In genomic region chr15:97002752-97003151, GRCm38 (mm10) we compare ENCODE assay signal across 8 mouse cellular contexts. TPM values are rescaled to one million over a fixed set of nuclear protein-coding genes. Genes with fewer than 3 reads are reported as not detected.
DNase-seq lines count a peak whose midpoint lies in the region; ATAC-seq and TF ChIP-seq lines count a peak whose summit lies in the region.

No protein-coding gene starts in this region.

- 0 out of 2 replicates have a peak, but pooled peaks have one; percentile 28 for ATAC-seq in forebrain, embryonic 16.5 days
- ATAC-seq in limb, embryonic 12.5 days (ENCODE audit: insufficient number of reproducible peaks, insufficient read depth, low FRiP score, low TSS enrichment, low read depth): no peak

- H3K27ac ChIP-seq in forebrain, embryonic 16.5 days (ENCODE audit: low read length): no peak overlapping the region
- H3K27ac ChIP-seq in limb, embryonic 12.5 days: peak overlapping the region; percentile 98

- peak; percentile 14 to 25 for DNase-seq in cerebellum, postnatal 10 days
- DNase-seq in cerebellum, postnatal 4 days (ENCODE audit: low spot score in 2 of 2): no peak
- no peak for DNase-seq in thymus, adult 18-20 months
- DNase-seq in gastrocnemius, postnatal 25 days: no peak
- no peak for DNase-seq in frontal cortex, postnatal 36 days (ENCODE audit: low spot score in 2 of 2)

- H3K9me3 ChIP-seq in E14TG2a.4 (ENCODE audit: low read length): no peaks in the 10 kb centered on the region
- no peaks in the 10 kb centered on the region for H3K9me3 ChIP-seq in forebrain, embryonic 16.5 days (ENCODE audit: control insufficient read depth, low read length)
- H3K9me3 ChIP-seq in limb, embryonic 12.5 days: no peaks in the 10 kb centered on the region

- H3K4me3 ChIP-seq in E14TG2a.4 (replicated peaks; ENCODE audit: low read length): peak overlapping the region; percentile 71
- peak overlapping the region; percentile 25 for H3K4me3 ChIP-seq in forebrain, embryonic 16.5 days (replicated peaks; ENCODE audit: low read length)
- H3K4me3 ChIP-seq in limb, embryonic 12.5 days (replicated peaks): peak overlapping the region; percentile 11; the same call in 1 of the 2 replicates

- no peaks in the 10 kb centered on the region for H3K27me3 ChIP-seq in E14TG2a.4 (ENCODE audit: insufficient read depth, low read length)
- no peaks in the 10 kb centered on the region for H3K27me3 ChIP-seq in forebrain, embryonic 16.5 days (replicated peaks; ENCODE audit: control insufficient read depth, insufficient read depth, low read length)
- no peaks in the 10 kb centered on the region for H3K27me3 ChIP-seq in limb, embryonic 12.5 days

- H3K36me3 ChIP-seq in E14TG2a.4 (ENCODE audit: insufficient read depth, low read length): peaks cover 96% of the 10 kb centered on the region
- H3K36me3 ChIP-seq in forebrain, embryonic 16.5 days (ENCODE audit: control insufficient read depth, insufficient read depth): no peaks in the 10 kb centered on the region
- peaks cover 24% of the 10 kb centered on the region; the same call in 1 of the 2 replicates for H3K36me3 ChIP-seq in limb, embryonic 12.5 days

- 66% methylated on average over 12 of the region's 12 CpGs for WGBS in forebrain, embryonic 16.5 days
- WGBS in limb, embryonic 12.5 days: 72% methylated on average over 12 of the region's 12 CpGs

- H3K4me1 ChIP-seq in E14TG2a.4 (replicated peaks; ENCODE audit: low read depth, low read length): peaks cover 26% of the 10 kb centered on the region
- no peaks in the 10 kb centered on the region for H3K4me1 ChIP-seq in forebrain, embryonic 16.5 days (replicated peaks; ENCODE audit: control insufficient read depth, insufficient read depth, low read length)
- peaks cover 55% of the 10 kb centered on the region for H3K4me1 ChIP-seq in limb, embryonic 12.5 days (replicated peaks)

- H3K4me2 ChIP-seq in forebrain, embryonic 16.5 days (ENCODE audit: low read length): peak overlapping the region; percentile 38
- peak overlapping the region; percentile 30 for H3K4me2 ChIP-seq in limb, embryonic 12.5 days

- 0 out of 2 replicates have a peak overlapping the region, but pooled peaks have one; percentile 15 for H3K9ac ChIP-seq in forebrain, embryonic 16.5 days (replicated peaks; ENCODE audit: low read depth, low read length)
- H3K9ac ChIP-seq in limb, embryonic 12.5 days (replicated peaks): no peak overlapping the region

- TF ChIP-seq CTCF in E14TG2a.4 (conservative IDR thresholded peaks at IDR 0.05; ENCODE audit: low read length): no peak

RNA-seq across cellular contexts. Expression of gene Slc38a4, which starts 53.0 kb away (rescaled TPM):
- 3.7 and 5.0 TPM in 2 replicates for polyA plus RNA-seq in forebrain, embryonic 16.5 days (2015; fragmentation: Nextera tagmentation; extraction: Ambion mirVana)
- polyA plus RNA-seq in limb, embryonic 12.5 days (2016; fragmentation: Nextera tagmentation; extraction: Ambion mirVana): 57.7 and 66.8 TPM in 2 replicates
- total RNA-seq in gastrocnemius, postnatal 25 days (2021): 100 to 1,000 TPM in 1 of 2 experiments, 10 to 100 TPM in 1; 95.2 to 190 TPM

Comparison
In these comparisons a context has a peak if more than half of its experiments do, and no peak if none do; other contexts are left out.
1. DNase-seq: peak in cerebellum, postnatal 10 days (2 of 2); none in cerebellum, postnatal 4 days (0 of 2), thymus, adult 18-20 months (0 of 2), gastrocnemius, postnatal 25 days (single experiment) and frontal cortex, postnatal 36 days (0 of 2).
2. H3K4me3 ChIP-seq: peak in every context shown above with its lines; median percentile 71 in E14TG2a.4; 25 in forebrain, embryonic 16.5 days; 11 in limb, embryonic 12.5 days.